Mouse (Mus musculus) heart, postnatal 0 days (tissue): ENCODE results near the gene Radil.

ENCODE experiments used
- CTCF ChIP-seq: IDR thresholded peaks from 2 replicates; pipeline ENCODE4 v1.5.1; 2016; ENCODE audit warnings: antibody characterized with exemption, control low read depth, low read depth
- EP300 ChIP-seq: IDR thresholded peaks from 2 replicates; pipeline ENCODE4 v1.6.1; 2016; ENCODE audit warnings: antibody characterized with exemption, low read depth

- TF ChIP-seq EP300 = no peak
- TF ChIP-seq CTCF = no peak
These were observed 99.1 kb downstream of the Radil start for GRCm38 (mm10) chr5:142451759-142452158.
